Mouse (Mus musculus) neural tube, embryonic 12.5 days (tissue): ENCODE results near the gene U2surp. TPM values are rescaled to one million over a fixed set of nuclear protein-coding genes. Genes with fewer than 3 reads are reported as not detected.

ENCODE experiments used
- ATAC-seq: fragments of 200-750 bp; cut with Nextera tagmentation; 2 replicates; pipeline ENCODE4 v1.8.0; 2017; ENCODE audit warnings: low read depth, mild to moderate bottlenecking, moderate TSS enrichment, moderate library complexity; ENCODE audit not compliant: low FRiP score
- H3K27ac ChIP-seq: fragments of 300-500 bp; sonication (generic); 2 replicates; pipeline ENCODE4 v1.5.1; 2016
- H3K27me3 ChIP-seq: fragments of 300-500 bp; sonication (generic); replicated peaks from 2 replicates; pipeline ENCODE4 v1.6.1; 2016; ENCODE audit warnings: mild to moderate bottlenecking
- H3K36me3 ChIP-seq: fragments of 300-500 bp; sonication (generic); 2 replicates; pipeline ENCODE4 v1.6.1; 2016; ENCODE audit warnings: mild to moderate bottlenecking
- H3K4me1 ChIP-seq: fragments of 300-500 bp; sonication (generic); 2 replicates; pipeline ENCODE4 v1.6.1; 2016
- H3K4me2 ChIP-seq: fragments of 300-500 bp; sonication (generic); replicated peaks from 2 replicates; pipeline ENCODE4 v1.6.1; 2016; ENCODE audit warnings: mild to moderate bottlenecking
- H3K4me3 ChIP-seq: fragments of 300-500 bp; sonication (generic); 2 replicates; pipeline ENCODE4 v1.5.1; 2016
- H3K9ac ChIP-seq: fragments of 300-500 bp; sonication (generic); 2 replicates; pipeline ENCODE4 v1.6.1; 2016; ENCODE audit warnings: mild to moderate bottlenecking
- H3K9me3 ChIP-seq: fragments of 300-500 bp; sonication (generic); 2 replicates; pipeline ENCODE4 v1.6.1; 2016; ENCODE audit warnings: mild to moderate bottlenecking
- WGBS: fragments of 180-500 bp; shearing (Covaris S2); methylation state at CpG from one replicate; pipeline ENCODE4 v1.1.7; 2016; 5-methylcytosine and 5-hydroxymethylcytosine counted together
- polyA plus RNA-seq: library from polyadenylated mRNA; unstranded; fragments of >200 nt; fragmentation: Nextera tagmentation; extraction: Ambion mirVana; gene quantifications from 2 replicates; pipeline ENCODE4 v1.2.1, GENCODE M21; 2016

U2surp gene
- polyA plus RNA-seq, 1 experiment from 2014 or later = 140 TPM

- no peak for ATAC-seq
- Histone ChIP-seq H3K27ac (no peak overlapping the region), H3K4me3 (no peak overlapping the region), H3K4me1 (no peaks in the 10 kb centered on the region), H3K4me2 (no peak overlapping the region), H3K9me3 (no peaks in the 10 kb centered on the region), H3K27me3 (0 out of 2 replicates have a peak, but pooled peaks cover 6% of the 10 kb centered on the region), H3K9ac (no peak overlapping the region), H3K36me3 (no peaks in the 10 kb centered on the region)
- WGBS = 74% methylated on average over 9 of the region's 9 CpGs
These were observed 39.3 kb upstream of the U2surp start for GRCm38 (mm10) chr9:95550856-95551774.

- H3K36me3 ChIP-seq = no peaks in the 10 kb centered on the region
- 69% methylated on average over 15 of the region's 15 CpGs for WGBS
- H3K4me3 ChIP-seq = no peak overlapping the region
- H3K9ac ChIP-seq = no peak overlapping the region
- no peak overlapping the region for H3K4me2 ChIP-seq
- H3K4me1 ChIP-seq = no peaks in the 10 kb centered on the region
- H3K9me3 ChIP-seq = no peaks in the 10 kb centered on the region
- ATAC-seq = no peak
- no peak overlapping the region for H3K27ac ChIP-seq
- H3K27me3 ChIP-seq = no peaks in the 10 kb centered on the region
These were observed 38.0 kb upstream of the U2surp start for GRCm38 (mm10) chr9:95549626-95550411.

- ATAC-seq = no peak
- H3K4me1 ChIP-seq = no peaks in the 10 kb centered on the region
- H3K27ac ChIP-seq = no peak overlapping the region
- WGBS = 63% methylated on average over 7 of the region's 7 CpGs
- H3K27me3 ChIP-seq = no peaks in the 10 kb centered on the region
- H3K4me2 ChIP-seq = no peak overlapping the region
- no peaks in the 10 kb centered on the region for H3K9me3 ChIP-seq
- no peak overlapping the region for H3K4me3 ChIP-seq
- no peaks in the 10 kb centered on the region for H3K36me3 ChIP-seq
- H3K9ac ChIP-seq = no peak overlapping the region
These were observed 34.9 kb upstream of the U2surp start for GRCm38 (mm10) chr9:95546679-95547078.

GRCm38 (mm10) chr9:95544598-95544997 lies 32.8 kb upstream of the U2surp start:
- H3K9me3 ChIP-seq = no peaks in the 10 kb centered on the region
- H3K9ac ChIP-seq = no peak overlapping the region
- H3K4me3 ChIP-seq = no peak overlapping the region
- no peaks in the 10 kb centered on the region for H3K36me3 ChIP-seq
- no peak overlapping the region for H3K27ac ChIP-seq
- H3K4me2 ChIP-seq = no peak overlapping the region
- H3K4me1 ChIP-seq = no peaks in the 10 kb centered on the region
- ATAC-seq = no peak
- WGBS = 96% methylated on average over 4 of the region's 4 CpGs
- no peaks in the 10 kb centered on the region for H3K27me3 ChIP-seq

- WGBS = 87% methylated on average over 6 of the region's 6 CpGs
- no peaks in the 10 kb centered on the region for H3K36me3 ChIP-seq
- H3K9ac ChIP-seq = no peak overlapping the region
- no peak overlapping the region for H3K4me2 ChIP-seq
- no peaks in the 10 kb centered on the region for H3K9me3 ChIP-seq
- no peak overlapping the region for H3K27ac ChIP-seq
- ATAC-seq = no peak
- H3K27me3 ChIP-seq = no peaks in the 10 kb centered on the region
- no peak overlapping the region for H3K4me3 ChIP-seq
- H3K4me1 ChIP-seq = no peaks in the 10 kb centered on the region
These were observed 30.7 kb upstream of the U2surp start for GRCm38 (mm10) chr9:95542475-95542874.

- H3K4me3 ChIP-seq = no peak overlapping the region
- no peak for ATAC-seq
- no peaks in the 10 kb centered on the region for H3K4me1 ChIP-seq
- 83% methylated on average over 15 of the region's 15 CpGs for WGBS
- no peaks in the 10 kb centered on the region for H3K9me3 ChIP-seq
- H3K9ac ChIP-seq = no peak overlapping the region
- H3K36me3 ChIP-seq = no peaks in the 10 kb centered on the region
- H3K27me3 ChIP-seq = no peaks in the 10 kb centered on the region
- H3K4me2 ChIP-seq = no peak overlapping the region
- H3K27ac ChIP-seq = no peak overlapping the region
These were observed 30.0 kb upstream of the U2surp start for GRCm38 (mm10) chr9:95541650-95542432.

GRCm38 (mm10) chr9:95541208-95541607 lies 29.4 kb upstream of the U2surp start:
- Histone ChIP-seq H3K4me2 (no peak overlapping the region), H3K4me1 (no peaks in the 10 kb centered on the region), H3K36me3 (no peaks in the 10 kb centered on the region), H3K27ac (no peak overlapping the region), H3K9me3 (no peaks in the 10 kb centered on the region), H3K9ac (no peak overlapping the region), H3K27me3 (no peaks in the 10 kb centered on the region), H3K4me3 (no peak overlapping the region)
- ATAC-seq = no peak

- no peak for ATAC-seq
- H3K4me3 ChIP-seq = no peak overlapping the region
- no peak overlapping the region for H3K9ac ChIP-seq
- no peaks in the 10 kb centered on the region for H3K4me1 ChIP-seq
- no peak overlapping the region for H3K27ac ChIP-seq
- no peaks in the 10 kb centered on the region for H3K36me3 ChIP-seq
- no peaks in the 10 kb centered on the region for H3K9me3 ChIP-seq
- no peaks in the 10 kb centered on the region for H3K27me3 ChIP-seq
- no peak overlapping the region for H3K4me2 ChIP-seq
- 65% methylated on average over 4 of the region's 4 CpGs for WGBS
These were observed 28.7 kb upstream of the U2surp start for GRCm38 (mm10) chr9:95540487-95540886.

- Histone ChIP-seq H3K4me3 (no peak overlapping the region), H3K27me3 (no peaks in the 10 kb centered on the region), H3K4me1 (no peaks in the 10 kb centered on the region), H3K4me2 (no peak overlapping the region), H3K9ac (no peak overlapping the region), H3K27ac (no peak overlapping the region), H3K9me3 (no peaks in the 10 kb centered on the region), H3K36me3 (no peaks in the 10 kb centered on the region)
- no peak for ATAC-seq
- WGBS = 75% methylated on average over 2 of the region's 2 CpGs
These were observed 27.5 kb upstream of the U2surp start for GRCm38 (mm10) chr9:95539176-95539800.

GRCm38 (mm10) chr9:95533817-95534216 lies 22.0 kb upstream of the U2surp start:
- 44% methylated on average over 6 of the region's 6 CpGs for WGBS
- no peak overlapping the region for H3K9ac ChIP-seq
- H3K9me3 ChIP-seq = no peaks in the 10 kb centered on the region
- no peaks in the 10 kb centered on the region for H3K36me3 ChIP-seq
- no peak overlapping the region for H3K4me3 ChIP-seq
- H3K27me3 ChIP-seq = no peaks in the 10 kb centered on the region
- H3K4me1 ChIP-seq = no peaks in the 10 kb centered on the region
- no peak for ATAC-seq
- no peak overlapping the region for H3K4me2 ChIP-seq
- H3K27ac ChIP-seq = no peak overlapping the region

- H3K27ac ChIP-seq = no peak overlapping the region
- H3K4me1 ChIP-seq = no peaks in the 10 kb centered on the region
- H3K9ac ChIP-seq = no peak overlapping the region
- no peak overlapping the region for H3K4me3 ChIP-seq
- no peak for ATAC-seq
- H3K4me2 ChIP-seq = no peak overlapping the region
- no peaks in the 10 kb centered on the region for H3K27me3 ChIP-seq
- H3K36me3 ChIP-seq = no peaks in the 10 kb centered on the region
- 71% methylated on average over 3 of the region's 3 CpGs for WGBS
- no peaks in the 10 kb centered on the region for H3K9me3 ChIP-seq
These were observed 19.3 kb upstream of the U2surp start for GRCm38 (mm10) chr9:95531144-95531543.

- WGBS = 68% methylated on average over 2 of the region's 2 CpGs
- H3K36me3 ChIP-seq = no peaks in the 10 kb centered on the region
- no peak for ATAC-seq
- no peaks in the 10 kb centered on the region for H3K9me3 ChIP-seq
- H3K27ac ChIP-seq = no peak overlapping the region
- H3K4me1 ChIP-seq = no peaks in the 10 kb centered on the region
- H3K4me2 ChIP-seq = no peak overlapping the region
- H3K4me3 ChIP-seq = no peak overlapping the region
- no peak overlapping the region for H3K9ac ChIP-seq
- H3K27me3 ChIP-seq = no peaks in the 10 kb centered on the region
These were observed 15.9 kb upstream of the U2surp start for GRCm38 (mm10) chr9:95527676-95528075.
